Mouse (Mus musculus): Measurements from ENCODE around the gene Ndufb5. TPM values are rescaled to one million over a fixed set of nuclear protein-coding genes. Genes with fewer than 3 reads are reported as not detected.
A peak's percentile ranks its signal among the peaks of the same experiment; 100 is the strongest.

The Ndufb5 gene
- total and polyA plus RNA-seq, 3 experiments: 213 to 502 (median 241) TPM

- no peak for TF ChIP-seq USF1 (IDR thresholded peaks at IDR 0.05; ENCODE audit: low read depth, low read length)
- TF ChIP-seq MYB (IDR thresholded peaks at IDR 0.05; ENCODE audit: low read depth, low read length): 0 out of 2 replicates have a peak, but pooled peaks have one; percentile 43
- TF ChIP-seq POLR2AphosphoS5 (IDR thresholded peaks at IDR 0.05; ENCODE audit: borderline replicate concordance, low read depth, low read length): no peak
- no peak for TF ChIP-seq CHD1 (IDR thresholded peaks at IDR 0.05; ENCODE audit: low read depth, low read length)
- TF ChIP-seq MYC (IDR thresholded peaks at IDR 0.05; ENCODE audit: low read depth, low read length): peak; percentile 89
These were observed at the start of gene Ndufb5 (continued) for GRCm38 (mm10) chr3:32736244-32737171.

- H3K4me3 ChIP-seq (ENCODE audit: control insufficient read depth in 1 of 2, insufficient read depth in 1 of 2, low read depth in 2 of 2, low read length in 2 of 2): no peak overlapping the region
- H3K79me2 ChIP-seq (ENCODE audit: control insufficient read depth, insufficient read depth, low read length, poor library complexity): no peaks in the 10 kb centered on the region
- H3K36me3 ChIP-seq (ENCODE audit: control insufficient read depth in 1 of 2, insufficient read depth in 2 of 2, low read length in 2 of 2): peaks cover 0 to 36% of the 10 kb centered on the region in 2 experiments; a peak in 2 of 4 replicates
- peak; percentile 12 for TF ChIP-seq RAD21 (IDR thresholded peaks at IDR 0.05; ENCODE audit: low read depth, low read length)
- no peak for TF ChIP-seq POLR2AphosphoS2 (IDR thresholded peaks at IDR 0.05; ENCODE audit: low read length)
- TF ChIP-seq POLR2A (IDR thresholded peaks at IDR 0.05; ENCODE audit: control insufficient read depth in 1 of 2, insufficient read depth in 1 of 2, low read depth in 1 of 2, low read length in 2 of 2, poor library complexity in 1 of 2): no peak
- peak; percentile 61 for TF ChIP-seq ZNF384 (IDR thresholded peaks at IDR 0.05; ENCODE audit: low read depth, low read length)
- DNase-seq (ENCODE audit: low read depth, low spot score): no peak
- H3K9ac ChIP-seq (ENCODE audit: control insufficient read depth, low read depth, low read length, poor library complexity, severe bottlenecking): no peak overlapping the region
- peaks cover 27 to 40% of the 10 kb centered on the region in 2 experiments for H3K4me1 ChIP-seq (ENCODE audit: control insufficient read depth in 1 of 2, insufficient read depth in 2 of 2, low read length in 2 of 2)
- H3K27ac ChIP-seq (ENCODE audit: control insufficient read depth, low read depth, low read length): no peak overlapping the region
- H3K9me3 ChIP-seq (replicated peaks; ENCODE audit: insufficient read depth, low read length): no peaks in the 10 kb centered on the region
- no peaks in the 10 kb centered on the region for H3K27me3 ChIP-seq (ENCODE audit: control insufficient read depth in 1 of 2, insufficient read depth in 2 of 2, low read length in 2 of 2)
These were observed 49.6 kb upstream of the Ndufb5 start for GRCm38 (mm10) chr3:32687156-32687555.

DNA sequence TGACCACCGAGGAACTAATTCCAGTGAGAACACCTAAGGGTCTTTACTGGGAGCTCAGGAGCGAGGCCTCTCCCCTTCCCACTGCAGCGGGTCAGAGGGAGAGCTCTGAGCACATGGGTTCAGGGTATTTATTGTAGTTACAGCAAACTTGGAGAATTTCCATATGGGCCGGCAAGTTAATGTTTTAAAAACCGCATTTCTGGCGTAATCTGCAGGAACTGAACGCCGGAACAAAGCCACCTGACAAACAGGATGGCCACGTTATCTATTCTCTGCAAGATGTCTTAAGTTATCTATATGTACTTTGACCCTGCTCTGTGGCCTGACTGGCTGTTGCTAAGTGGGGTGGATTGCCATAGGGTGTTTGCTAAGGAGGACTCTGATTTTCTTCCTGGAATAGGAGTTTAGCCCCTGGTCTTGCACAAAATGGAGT lies 47.2 kb upstream of the Ndufb5 start:
- Histone ChIP-seq H3K36me3 (ENCODE audit: control insufficient read depth in 1 of 2, insufficient read depth in 2 of 2, low read length in 2 of 2) (peaks cover 0 to 41% of the 10 kb centered on the region in 2 experiments; a peak in 2 of 4 replicates), H3K27me3 (ENCODE audit: control insufficient read depth in 1 of 2, insufficient read depth in 2 of 2, low read length in 2 of 2) (no peaks in the 10 kb centered on the region), H3K79me2 (ENCODE audit: control insufficient read depth, insufficient read depth, low read length, poor library complexity) (no peaks in the 10 kb centered on the region), H3K27ac (ENCODE audit: control insufficient read depth, low read depth, low read length) (peak overlapping the region; percentile 85), H3K9ac (ENCODE audit: control insufficient read depth, low read depth, low read length, poor library complexity, severe bottlenecking) (peak overlapping the region; percentile 52), H3K9me3 (replicated peaks; ENCODE audit: insufficient read depth, low read length) (no peaks in the 10 kb centered on the region), H3K4me1 (ENCODE audit: control insufficient read depth in 1 of 2, insufficient read depth in 2 of 2, low read length in 2 of 2) (peaks cover 31 to 41% of the 10 kb centered on the region in 2 experiments), H3K4me3 (ENCODE audit: control insufficient read depth in 1 of 2, insufficient read depth in 1 of 2, low read depth in 2 of 2, low read length in 2 of 2) (0 out of 4 replicates have a peak overlapping the region, but pooled peaks of 1 of the 2 experiments have one; percentile 18)
- DNase-seq (ENCODE audit: low read depth, low spot score): peak; percentile 92
- TF ChIP-seq TCF12 (IDR thresholded peaks at IDR 0.05; ENCODE audit: low read depth, low read length) (peak; percentile 98), MEF2A (IDR thresholded peaks at IDR 0.05; ENCODE audit: extremely low read depth, insufficient replicate concordance, low read depth, low read length, poor library complexity, severe bottlenecking) (no peak), GABPA (IDR thresholded peaks at IDR 0.05; ENCODE audit: low read depth, low read length) (no peak), MAFK (IDR thresholded peaks at IDR 0.05; ENCODE audit: borderline replicate concordance, low read depth, low read length) (peak; percentile 49; the same call in 1 of the 2 replicates), MYB (IDR thresholded peaks at IDR 0.05; ENCODE audit: low read depth, low read length) (peak; percentile 72; the same call in 1 of the 2 replicates), POLR2AphosphoS2 (IDR thresholded peaks at IDR 0.05; ENCODE audit: low read length) (no peak), EP300 (IDR thresholded peaks at IDR 0.05; ENCODE audit: low read depth in 1 of 2, low read length in 2 of 2) (peak; percentile 96 to 99), CHD1 (IDR thresholded peaks at IDR 0.05; ENCODE audit: low read depth, low read length) (0 out of 2 replicates have a peak, but pooled peaks have one; percentile 28), UBTF (IDR thresholded peaks at IDR 0.05; ENCODE audit: borderline replicate concordance, insufficient read depth, low read depth, low read length) (no peak), BHLHE40 (IDR thresholded peaks at IDR 0.05; ENCODE audit: borderline replicate concordance, low read depth, low read length) (peak; percentile 72), MAZ (IDR thresholded peaks at IDR 0.05; ENCODE audit: low read depth, low read length) (peak; percentile 58; the same call in 1 of the 2 replicates), ZC3H11A (IDR thresholded peaks at IDR 0.05; ENCODE audit: low read depth, low read length) (no peak), E2F4 (IDR thresholded peaks at IDR 0.05; ENCODE audit: borderline replicate concordance, low read depth, low read length) (no peak), USF2 (IDR thresholded peaks at IDR 0.05; ENCODE audit: borderline replicate concordance in 1 of 2, insufficient read depth in 1 of 2, low read depth in 1 of 2, low read length in 2 of 2) (no peak), ETS1 (IDR thresholded peaks at IDR 0.05; ENCODE audit: low read depth, low read length) (peak; percentile 98), NRF1 (IDR thresholded peaks at IDR 0.05; ENCODE audit: insufficient read depth, low read depth, low read length, poor library complexity, severe bottlenecking) (no peak), TBP (IDR thresholded peaks at IDR 0.05; ENCODE audit: low read depth, low read length) (no peak), ZKSCAN1 (IDR thresholded peaks at IDR 0.05; ENCODE audit: low read depth, low read length) (no peak), SIN3A (IDR thresholded peaks at IDR 0.05; ENCODE audit: low read length) (peak; percentile 91)

All from MEL (cell line).